Mouse (Mus musculus): ENCODE measurements at regions not wholly inside any gene's neighbourhood (a gene's known extent, or its start where the extent isn't known, plus 50 kb on each side); places are given as distances from the start of the nearest gene placed in this dataset.

GRCm38 (mm10) chr13:81860683-81861082 lies 77.8 kb downstream of the Cetn3 start:
- no peak overlapping the region for H3K27ac ChIP-seq (ENCODE audit: control insufficient read depth, low read depth, low read length)
- H3K79me2 ChIP-seq (ENCODE audit: control insufficient read depth, insufficient read depth, low read length, poor library complexity), result no peaks in the 10 kb centered on the region
- TF ChIP-seq MYC (IDR thresholded peaks at IDR 0.05; ENCODE audit: low read depth, low read length) (no peak), TAL1 (IDR thresholded peaks at IDR 0.05; ENCODE audit: low read length) (no peak), BHLHE40 (IDR thresholded peaks at IDR 0.05; ENCODE audit: borderline replicate concordance, low read depth, low read length) (no peak), RAD21 (IDR thresholded peaks at IDR 0.05; ENCODE audit: low read depth, low read length) (no peak), MAFK (IDR thresholded peaks at IDR 0.05; ENCODE audit: borderline replicate concordance, low read depth, low read length) (no peak), POLR2AphosphoS5 (IDR thresholded peaks at IDR 0.05; ENCODE audit: borderline replicate concordance, low read depth, low read length) (no peak), CTCF (IDR thresholded peaks at IDR 0.05 in 2 of 3, conservative IDR thresholded peaks at IDR 0.05 in 1 of 3; ENCODE audit: control insufficient read depth in 1 of 3, insufficient read depth in 1 of 3, low read depth in 2 of 3, low read length in 3 of 3, poor library complexity in 1 of 3, severe bottlenecking in 1 of 3) (no peak), MXI1 (IDR thresholded peaks at IDR 0.05; ENCODE audit: low read depth, low read length) (no peak), ZKSCAN1 (IDR thresholded peaks at IDR 0.05; ENCODE audit: low read depth, low read length) (no peak), POLR2AphosphoS2 (IDR thresholded peaks at IDR 0.05; ENCODE audit: low read length) (no peak), MAZ (IDR thresholded peaks at IDR 0.05; ENCODE audit: low read depth, low read length) (no peak), NRF1 (IDR thresholded peaks at IDR 0.05; ENCODE audit: insufficient read depth, low read depth, low read length, poor library complexity, severe bottlenecking) (no peak), ELF1 (IDR thresholded peaks at IDR 0.05; ENCODE audit: low read depth, low read length) (no peak)
- no peaks in the 10 kb centered on the region for H3K4me1 ChIP-seq (ENCODE audit: control insufficient read depth in 1 of 2, insufficient read depth in 2 of 2, low read length in 2 of 2)
- H3K27me3 ChIP-seq (ENCODE audit: control insufficient read depth in 1 of 2, insufficient read depth in 2 of 2, low read length in 2 of 2), result no peaks in the 10 kb centered on the region
- DNase-seq (ENCODE audit: low read depth, low spot score), result no peak
- no peak overlapping the region for H3K4me3 ChIP-seq (ENCODE audit: control insufficient read depth in 1 of 2, insufficient read depth in 1 of 2, low read depth in 2 of 2, low read length in 2 of 2)
- H3K9me3 ChIP-seq (replicated peaks; ENCODE audit: insufficient read depth, low read length), result no peaks in the 10 kb centered on the region
- no peaks in the 10 kb centered on the region for H3K36me3 ChIP-seq (ENCODE audit: control insufficient read depth in 1 of 2, insufficient read depth in 2 of 2, low read length in 2 of 2)
- H3K9ac ChIP-seq (ENCODE audit: control insufficient read depth, low read depth, low read length, poor library complexity, severe bottlenecking), result no peak overlapping the region

- Histone ChIP-seq H3K4me3 (ENCODE audit: control insufficient read depth in 1 of 2, insufficient read depth in 1 of 2, low read depth in 2 of 2, low read length in 2 of 2) (no peak overlapping the region), H3K9me3 (replicated peaks; ENCODE audit: insufficient read depth, low read length) (no peaks in the 10 kb centered on the region), H3K4me1 (ENCODE audit: control insufficient read depth in 1 of 2, insufficient read depth in 2 of 2, low read length in 2 of 2) (no peaks in the 10 kb centered on the region), H3K27ac (ENCODE audit: control insufficient read depth, low read depth, low read length) (no peak overlapping the region), H3K79me2 (ENCODE audit: control insufficient read depth, insufficient read depth, low read length, poor library complexity) (no peaks in the 10 kb centered on the region), H3K36me3 (ENCODE audit: control insufficient read depth in 1 of 2, insufficient read depth in 2 of 2, low read length in 2 of 2) (no peaks in the 10 kb centered on the region), H3K9ac (ENCODE audit: control insufficient read depth, low read depth, low read length, poor library complexity, severe bottlenecking) (no peak overlapping the region), H3K27me3 (ENCODE audit: control insufficient read depth in 1 of 2, insufficient read depth in 2 of 2, low read length in 2 of 2) (no peaks in the 10 kb centered on the region)
- no peak for DNase-seq (ENCODE audit: low read depth, low spot score)
- TF ChIP-seq TAL1 (IDR thresholded peaks at IDR 0.05; ENCODE audit: low read length) (no peak), NRF1 (IDR thresholded peaks at IDR 0.05; ENCODE audit: insufficient read depth, low read depth, low read length, poor library complexity, severe bottlenecking) (no peak), CTCF (IDR thresholded peaks at IDR 0.05 in 2 of 3, conservative IDR thresholded peaks at IDR 0.05 in 1 of 3; ENCODE audit: control insufficient read depth in 1 of 3, insufficient read depth in 1 of 3, low read depth in 2 of 3, low read length in 3 of 3, poor library complexity in 1 of 3, severe bottlenecking in 1 of 3) (no peak), USF1 (IDR thresholded peaks at IDR 0.05; ENCODE audit: low read depth, low read length) (no peak)
These were observed 79.2 kb downstream of the Cetn3 start for GRCm38 (mm10) chr13:81861886-81862600.

Measured in MEL (cell line).